Mouse (Mus musculus) heart, adult 18-20 months (tissue): ENCODE measurements at regions not wholly inside any gene's neighbourhood (a gene's known extent, or its start where the extent isn't known, plus 50 kb on each side); places are given as distances from the start of the nearest gene placed in this dataset.

Experiments
- DNase-seq, 2 experiments: peaks; one replicate each; pipeline ENCODE4 v3.0.0; 2021 to 2022; ENCODE audit warnings: mixed read lengths in 1 of 2

DNA sequence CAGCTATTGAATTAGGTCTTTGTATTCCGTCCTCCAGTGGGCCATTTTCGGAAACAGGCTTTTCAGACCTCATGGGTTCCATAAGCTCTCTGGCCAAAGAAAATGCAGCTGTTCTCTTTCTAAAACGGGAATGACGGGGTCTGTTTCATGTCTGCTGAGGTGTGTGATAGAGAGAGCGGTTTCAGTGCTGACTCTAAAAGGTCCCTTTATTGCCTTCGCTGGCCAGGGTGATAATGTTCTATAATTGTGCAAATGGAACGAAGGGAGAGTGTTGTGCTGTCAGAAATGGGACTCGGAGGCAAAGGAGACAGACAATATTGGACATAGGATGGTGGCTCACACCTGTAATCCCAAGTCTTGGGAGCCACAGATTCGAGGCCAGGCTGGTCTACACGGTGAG lies 53.5 kb upstream of the Osbpl8 start:
- DNase-seq, result no peak

DNA sequence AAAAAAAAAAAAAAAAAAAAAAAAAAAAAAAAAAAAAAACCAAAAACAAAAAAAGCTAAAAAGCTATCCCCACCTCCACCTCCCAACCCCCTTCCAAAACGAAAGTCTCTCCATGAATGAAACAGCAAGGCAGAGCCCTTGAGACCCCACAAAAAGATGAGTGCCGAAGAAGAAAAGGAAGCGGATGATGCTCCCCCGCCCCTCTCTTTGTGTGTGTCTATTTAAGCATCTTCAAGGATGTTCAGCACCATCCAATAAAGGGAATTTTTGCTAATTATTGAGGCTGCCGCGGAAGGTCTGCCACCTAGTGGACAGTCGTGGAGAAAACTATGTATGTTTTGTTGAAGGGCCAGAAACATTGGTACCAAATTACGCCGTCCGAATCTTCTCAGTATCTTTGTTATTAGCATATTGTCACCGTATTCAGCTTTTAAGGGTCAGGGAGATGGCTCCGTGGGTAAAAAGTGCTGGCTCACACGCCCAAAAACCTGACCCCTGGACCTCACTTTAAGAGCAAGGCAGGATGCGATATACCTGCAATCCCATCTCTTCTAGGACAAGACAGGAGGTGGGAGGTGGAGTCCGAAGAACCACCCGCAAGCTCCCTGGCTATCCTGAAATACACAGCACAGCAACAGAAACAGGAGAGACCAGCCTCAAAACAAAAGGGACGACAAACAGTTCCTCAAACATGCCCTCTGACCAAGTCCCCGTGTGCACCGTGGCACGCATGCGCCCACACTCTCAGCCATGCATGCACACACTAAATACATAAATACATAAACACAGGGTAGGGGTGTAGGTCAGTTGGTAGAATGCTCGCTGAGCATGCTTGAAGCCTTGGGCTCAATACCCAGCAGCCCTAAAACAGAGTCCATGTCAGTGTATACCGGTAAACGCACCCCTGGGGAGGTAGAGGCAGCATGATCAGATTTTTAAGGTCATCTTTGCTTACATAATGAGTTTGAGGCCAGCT lies 55.6 kb upstream of the Osbpl8 start:
- peak; percentile 48 to 81 for DNase-seq

DNA sequence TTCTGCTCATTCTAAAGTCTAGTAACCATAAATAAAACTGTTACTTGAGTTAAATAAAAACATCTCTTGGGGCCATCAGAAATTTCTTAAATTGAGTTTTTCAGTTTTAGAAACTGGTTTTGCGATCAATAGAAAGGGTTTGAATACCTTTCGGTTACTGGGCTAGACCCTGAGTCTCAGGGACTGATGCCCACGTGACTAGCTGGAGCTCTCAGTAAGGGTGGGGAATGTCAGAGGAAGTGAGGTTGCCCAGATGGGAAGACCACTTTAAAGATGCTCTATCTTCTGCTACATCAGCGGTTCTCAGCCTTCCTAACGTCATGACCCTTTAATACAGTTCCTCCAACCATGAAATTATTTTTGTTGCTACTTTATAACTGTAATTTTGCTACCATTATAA lies 56.7 kb upstream of the Osbpl8 start:
- DNase-seq, result no peak

DNA sequence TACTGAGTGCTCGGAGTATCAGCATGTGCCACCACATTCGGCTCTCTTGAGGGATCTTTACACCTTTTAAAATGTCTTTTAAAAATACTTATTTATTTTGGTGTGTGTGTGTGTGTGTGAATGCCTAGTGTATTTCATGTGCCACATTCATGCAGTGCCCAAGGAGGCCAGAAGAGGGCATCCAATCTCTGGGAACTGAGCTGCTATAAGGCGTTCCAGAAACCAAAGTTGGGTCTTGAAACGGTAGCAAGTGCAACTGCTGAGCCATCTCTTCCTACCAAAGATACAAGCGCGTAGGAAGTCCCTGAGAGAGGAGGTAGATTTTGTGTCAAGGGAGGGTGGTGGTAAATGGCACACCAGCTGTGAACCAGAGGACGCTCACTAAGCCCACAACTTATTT lies 57.2 kb upstream of the Osbpl8 start:
- DNase-seq, result peak; percentile 54 to 83

DNA sequence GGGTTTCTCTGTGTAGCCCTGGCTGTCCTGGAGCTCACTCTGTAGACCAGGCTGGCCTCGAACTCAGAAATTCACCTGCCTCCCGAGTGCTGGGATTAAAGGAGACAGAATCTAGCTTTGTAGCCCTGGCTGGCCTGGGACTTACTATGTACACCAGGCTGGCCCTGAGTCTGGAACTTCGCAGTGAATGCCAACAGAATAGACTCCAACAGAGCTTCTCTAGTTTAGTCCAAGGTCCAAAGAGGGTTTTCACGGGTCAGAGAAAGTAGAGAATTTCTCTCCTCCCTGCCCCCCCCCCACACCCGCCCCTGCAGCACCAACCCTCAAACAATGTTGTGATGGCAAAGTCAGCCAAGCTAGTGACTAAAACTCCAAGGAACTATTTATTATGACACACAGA lies 58.1 kb upstream of the Osbpl8 start:
- no peak for DNase-seq

DNA sequence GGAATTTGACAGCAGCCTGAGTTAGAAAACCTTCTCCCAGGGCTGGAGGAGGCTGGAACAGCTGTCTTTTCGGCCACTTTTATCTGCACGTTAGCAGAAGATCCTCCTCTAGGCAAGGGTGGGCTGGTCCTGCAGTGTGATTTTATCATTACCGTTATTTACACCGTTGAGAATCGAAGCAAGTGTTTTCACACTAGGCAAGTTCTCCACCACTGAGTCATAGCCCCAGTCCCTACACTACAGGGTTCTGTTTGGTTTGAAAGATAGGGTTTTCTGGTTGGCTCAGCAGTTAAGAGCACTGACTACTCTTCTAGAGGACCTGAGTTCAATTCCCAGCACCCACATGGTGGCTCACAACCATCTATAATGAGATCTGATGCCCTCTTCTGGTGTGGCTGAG lies 58.9 kb upstream of the Osbpl8 start:
- no peak for DNase-seq

DNA sequence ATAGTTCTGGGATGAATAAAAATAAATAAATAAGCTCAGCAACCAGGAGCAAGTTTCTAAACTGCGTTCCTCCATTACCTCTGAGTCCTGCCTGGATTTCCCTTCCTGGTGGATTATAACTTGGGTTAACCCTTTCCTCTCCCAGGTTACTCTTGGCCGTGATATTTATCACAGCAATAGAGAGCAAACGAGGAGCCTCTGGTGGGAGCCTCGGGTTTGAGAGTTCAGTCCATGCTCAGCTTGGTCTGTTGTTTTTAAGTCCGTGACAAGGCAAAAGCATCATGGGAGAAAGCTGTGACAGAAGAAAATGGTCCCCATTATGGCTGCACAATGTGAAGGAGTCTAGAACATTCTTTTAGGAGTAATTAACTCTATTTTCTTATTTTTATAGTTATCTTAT lies 61.0 kb upstream of the Osbpl8 start:
- DNase-seq, result no peak

DNA sequence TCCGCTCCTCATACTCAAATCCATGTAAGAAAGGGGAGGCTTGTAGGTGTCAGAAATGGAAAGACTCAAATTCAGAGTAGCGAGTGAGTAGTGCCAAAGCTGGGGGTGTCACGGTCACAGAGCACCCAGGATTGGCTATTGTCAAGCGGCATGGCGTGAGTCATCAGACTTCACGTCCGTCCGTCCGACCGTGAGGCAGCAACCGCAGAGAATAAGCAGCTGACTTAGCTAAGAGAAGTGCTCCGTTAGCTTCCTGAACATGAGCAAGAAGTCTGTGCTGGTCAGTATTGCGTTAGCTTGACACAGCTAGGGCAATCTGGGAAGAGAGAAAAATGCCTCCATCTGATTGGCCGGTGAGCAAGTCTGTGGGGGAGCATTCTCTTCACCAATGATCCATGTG lies 61.5 kb upstream of the Osbpl8 start:
- DNase-seq, result peak; percentile 57 to 76

DNA sequence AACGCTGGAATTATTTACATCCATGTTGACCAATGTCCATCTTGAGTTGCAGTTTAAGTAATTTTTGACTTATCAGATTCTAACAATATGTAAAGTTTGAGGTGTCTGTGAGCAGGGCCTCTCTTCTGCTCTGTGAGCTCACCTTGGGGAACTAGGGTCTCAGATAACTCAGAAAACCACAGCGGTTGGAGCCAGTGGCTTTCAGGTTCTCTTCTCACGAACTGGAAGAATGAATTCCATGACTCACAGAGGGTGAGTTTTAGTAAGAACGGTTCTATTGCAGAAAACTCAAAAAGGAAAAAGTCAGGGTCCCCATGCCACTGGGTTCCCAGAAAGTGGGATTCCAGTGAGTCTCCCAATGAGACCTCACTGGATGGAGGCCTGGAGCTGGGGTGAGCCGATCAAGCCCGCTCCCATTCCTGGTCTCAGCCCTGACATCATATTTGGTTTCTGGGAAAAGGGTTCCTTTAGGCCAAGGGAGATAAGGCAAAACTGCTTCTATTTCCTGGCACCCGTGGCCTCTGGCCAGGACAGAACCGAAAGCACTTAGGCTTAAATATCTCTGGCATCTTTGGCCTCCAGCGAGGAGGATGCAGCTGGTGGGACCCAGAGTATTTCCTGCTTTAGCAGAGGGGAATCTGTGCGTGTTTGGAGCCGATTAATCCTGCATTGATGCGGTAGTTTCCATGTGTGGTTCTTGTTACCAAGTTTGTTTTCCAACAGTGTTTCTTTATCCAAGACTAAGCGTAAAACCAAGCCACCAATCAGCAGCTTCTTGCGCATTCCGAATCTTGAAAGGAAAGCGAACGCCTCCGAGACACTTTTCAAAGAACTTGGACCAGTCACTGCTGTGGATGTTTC lies 62.4 kb upstream of the Osbpl8 start:
- peak; percentile 75 to 84 for DNase-seq

DNA sequence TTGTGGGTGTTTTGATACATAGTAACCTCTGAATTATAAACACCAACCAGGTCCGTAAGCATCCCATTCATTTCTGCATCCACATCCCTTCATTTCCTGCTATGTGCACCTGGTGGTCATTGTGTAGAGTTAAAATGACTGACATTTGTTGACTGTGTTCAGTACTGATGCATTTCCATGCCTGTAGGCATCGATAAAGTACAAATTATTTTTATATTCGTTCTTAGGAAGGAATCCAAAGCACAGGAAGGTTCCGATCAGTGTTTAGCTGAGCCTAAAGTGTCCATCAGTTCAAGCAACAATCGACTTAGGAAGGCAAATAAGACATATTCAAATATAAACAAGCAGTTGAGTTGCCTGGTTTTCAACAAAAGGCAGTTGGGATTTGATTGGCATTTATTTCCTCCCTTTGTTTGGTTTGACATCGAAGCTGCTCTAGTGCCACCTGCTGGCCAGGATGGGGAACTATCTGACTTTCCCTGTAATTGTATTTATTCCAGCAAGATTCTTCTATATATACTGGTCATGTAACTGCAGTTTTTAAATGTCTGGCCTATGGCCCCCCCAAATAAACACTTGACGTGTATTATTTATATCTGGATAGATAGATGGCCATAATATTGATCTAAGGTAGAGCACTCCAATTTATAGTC lies 64.6 kb upstream of the Osbpl8 start:
- peak; percentile 70 to 82 for DNase-seq

DNA sequence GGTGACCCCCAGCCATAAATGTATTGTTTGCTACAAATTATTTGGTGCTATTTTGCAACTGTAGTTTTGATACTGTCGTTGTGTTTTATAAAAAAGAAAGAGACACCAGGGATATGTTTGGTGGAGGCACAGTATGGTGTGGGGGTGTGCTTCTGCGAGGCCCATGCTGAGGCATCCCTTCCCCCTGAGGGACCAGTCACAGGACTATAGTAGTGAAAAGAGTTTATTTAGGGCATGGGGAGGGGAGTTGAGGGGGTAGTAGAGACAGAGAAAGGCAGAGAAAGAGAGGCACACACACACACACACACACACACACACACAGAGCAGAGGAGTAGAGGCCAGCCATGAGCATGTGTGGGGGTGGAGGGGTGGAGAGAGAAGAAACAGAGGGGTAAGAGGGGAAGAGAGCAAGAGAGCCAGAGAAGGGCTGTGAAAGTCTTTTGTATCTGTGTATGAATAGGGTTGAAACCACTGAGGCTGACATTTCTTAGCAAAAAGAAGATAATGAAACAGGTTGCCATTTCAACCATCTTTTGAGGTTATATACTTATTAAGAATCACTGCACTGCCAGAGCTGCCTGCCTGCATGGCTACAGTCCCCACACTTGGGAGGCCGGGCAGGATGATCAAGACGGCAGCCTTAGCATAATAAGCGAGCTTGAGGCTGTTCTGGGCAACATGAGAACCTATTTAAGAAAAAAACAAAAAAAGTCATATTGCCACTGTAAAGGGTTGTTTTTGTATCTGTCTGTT lies 65.3 kb upstream of the Osbpl8 start:
- DNase-seq, result no peak

DNA sequence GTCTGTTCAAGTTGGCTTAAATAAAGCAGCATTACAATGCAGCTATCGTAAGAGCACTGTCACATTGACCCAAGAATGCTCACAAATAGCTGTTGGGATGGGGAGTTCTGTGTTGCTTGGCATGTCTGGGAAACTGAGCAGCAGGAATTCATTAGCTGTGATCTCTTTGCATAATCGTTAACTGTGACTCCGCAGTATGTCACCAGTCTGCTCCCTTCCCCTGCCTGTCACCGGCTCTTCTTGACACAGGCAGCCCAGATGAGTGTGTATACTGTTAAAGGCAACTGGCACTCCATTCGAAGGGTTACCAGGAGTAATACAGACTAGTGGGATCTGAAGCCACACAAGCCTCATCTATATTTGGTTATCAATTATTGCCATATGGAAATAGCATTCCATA lies 67.3 kb upstream of the Osbpl8 start:
- DNase-seq, result no peak

DNA sequence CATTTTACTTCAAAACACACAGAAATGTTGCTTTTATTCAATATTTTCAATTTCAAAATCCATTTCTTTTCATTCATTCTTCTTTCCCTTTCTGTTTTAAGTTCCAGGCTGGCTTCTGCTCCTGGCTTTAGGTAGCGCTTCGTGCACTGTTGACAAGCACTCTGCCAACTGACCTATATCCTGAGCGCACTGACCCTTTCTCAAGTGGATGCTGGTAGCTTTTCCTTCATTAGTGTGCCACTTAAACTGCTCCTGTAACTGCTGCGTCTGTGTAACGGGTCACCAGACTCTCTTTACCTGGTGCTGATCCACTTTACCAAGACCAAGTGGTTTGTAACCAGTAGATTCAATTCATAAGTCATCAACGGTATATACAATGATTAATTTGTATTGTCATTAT lies 67.7 kb upstream of the Osbpl8 start:
- no peak for DNase-seq

DNA sequence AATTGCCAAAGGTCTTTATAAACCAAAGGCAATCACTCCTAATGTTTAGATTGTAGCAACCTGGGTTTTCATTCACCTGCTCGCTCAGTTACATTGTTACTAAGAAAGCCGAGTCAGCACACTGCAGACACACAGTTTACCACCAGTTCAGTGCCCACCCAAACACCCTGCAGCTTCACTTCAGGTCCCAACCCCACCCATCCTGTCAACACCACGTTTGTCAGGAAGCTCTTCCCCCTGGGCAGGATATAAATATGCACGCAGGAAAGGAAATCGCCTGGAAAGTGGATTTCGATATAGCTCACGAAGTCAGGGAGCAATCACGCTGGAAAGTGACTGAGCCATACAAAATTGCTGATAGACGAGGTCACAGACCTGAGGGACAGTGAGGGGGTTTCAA lies 70.1 kb upstream of the Osbpl8 start:
- peak in 1 of 2 experiments; percentile 64 for DNase-seq

DNA sequence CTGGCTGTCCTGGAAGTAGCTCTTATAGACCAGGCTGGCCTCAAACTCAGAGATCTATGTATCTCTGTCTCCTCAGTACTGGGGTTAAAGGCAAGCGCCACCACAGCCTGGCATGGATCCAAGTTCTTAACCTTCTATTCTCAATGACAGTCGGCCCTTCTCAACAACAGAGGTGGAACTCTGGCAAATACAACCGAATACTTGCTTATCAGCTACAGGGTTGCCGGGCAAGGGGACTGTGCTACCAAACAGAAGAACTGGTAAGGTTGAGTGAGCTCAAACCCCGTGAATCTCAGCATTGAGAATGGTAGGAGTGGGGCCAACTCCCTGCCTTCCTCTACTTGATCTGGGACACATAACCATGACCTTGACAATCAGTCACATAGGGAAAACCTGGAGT lies 75.2 kb upstream of the Osbpl8 start:
- no peak for DNase-seq

DNA sequence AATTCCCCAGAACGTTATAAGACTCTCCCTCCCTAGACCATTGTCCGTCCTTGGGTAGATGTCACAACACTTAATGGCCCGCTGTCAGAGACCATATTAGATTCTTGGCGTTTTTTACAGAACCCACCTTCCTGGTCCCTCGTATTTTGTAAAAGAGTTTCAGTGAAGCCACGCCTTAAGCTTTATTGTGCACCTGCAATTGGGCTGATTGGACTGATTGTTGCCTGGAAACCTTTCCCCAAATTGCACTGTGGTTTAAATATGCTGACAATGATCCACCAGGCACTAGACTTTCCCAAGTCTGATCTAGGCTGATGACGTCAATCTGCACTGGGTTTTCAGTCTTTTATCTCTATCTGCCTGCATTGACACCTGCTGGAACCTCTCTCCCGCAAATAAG lies 75.6 kb upstream of the Zdhhc17 start:
- DNase-seq, result no peak

DNA sequence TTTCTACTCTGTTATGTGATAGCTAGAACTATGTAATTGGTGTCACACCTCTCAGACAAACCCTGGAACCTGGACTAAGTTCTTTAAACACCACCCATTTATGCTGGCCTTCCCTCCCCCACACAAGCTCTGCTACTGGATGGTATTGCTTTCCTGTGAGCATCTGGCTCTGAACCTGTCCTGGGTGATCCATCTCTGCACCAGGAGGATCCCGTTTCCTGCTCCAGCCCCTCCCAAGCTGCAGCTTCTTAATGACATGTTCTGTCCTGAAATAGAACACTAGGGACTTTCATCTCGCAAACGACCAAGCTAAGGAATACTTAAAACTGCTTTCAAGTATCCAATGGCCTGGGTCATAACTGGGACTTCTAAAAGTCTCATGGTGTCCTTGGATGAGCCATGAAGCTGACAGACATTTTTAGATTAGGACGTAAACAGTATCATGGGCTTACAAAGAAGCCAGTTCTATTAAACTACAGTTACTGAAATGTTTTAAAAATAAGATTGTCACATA lies 74.4 kb upstream of the Zdhhc17 start:
- DNase-seq, result no peak

DNA sequence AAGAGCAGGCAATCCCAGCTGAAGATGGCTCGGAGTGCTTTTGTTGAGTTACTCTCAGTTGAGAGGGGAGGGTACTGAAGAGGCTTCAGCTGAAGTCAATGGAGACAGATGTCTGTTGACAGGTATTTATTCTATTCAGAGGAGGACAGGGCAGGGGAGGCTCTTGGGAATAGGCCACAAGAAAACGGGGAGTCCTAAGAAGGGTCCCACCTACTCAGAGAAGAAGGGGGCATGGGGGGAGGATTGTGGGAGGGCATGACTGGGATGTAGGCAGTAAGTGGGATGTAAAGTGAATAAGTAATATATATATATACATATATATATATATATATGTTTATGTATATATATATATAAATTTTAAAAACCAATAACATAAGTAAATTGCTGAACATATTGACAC lies 73.9 kb upstream of the Zdhhc17 start:
- DNase-seq, result no peak

DNA sequence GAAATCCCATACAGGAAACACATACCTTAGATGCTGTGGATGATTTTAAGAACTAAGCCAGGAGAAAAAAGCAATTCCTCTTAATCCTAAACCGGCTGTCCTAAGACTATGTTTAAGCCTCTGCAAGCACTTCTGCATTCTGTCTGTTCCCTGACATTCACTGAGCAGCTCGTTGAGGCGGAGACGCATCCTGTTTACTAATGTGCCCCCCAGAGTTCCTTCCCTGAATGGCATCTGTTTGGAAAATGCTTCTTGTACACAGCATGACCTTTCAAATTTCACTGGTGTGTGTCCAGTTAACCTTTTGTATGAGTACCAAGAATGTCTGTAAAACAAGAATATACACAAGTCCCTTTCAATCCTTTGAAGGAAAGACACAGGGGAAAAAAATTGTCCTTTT lies 73.4 kb upstream of the Zdhhc17 start:
- DNase-seq, result peak in 1 of 2 experiments; percentile 40

DNA sequence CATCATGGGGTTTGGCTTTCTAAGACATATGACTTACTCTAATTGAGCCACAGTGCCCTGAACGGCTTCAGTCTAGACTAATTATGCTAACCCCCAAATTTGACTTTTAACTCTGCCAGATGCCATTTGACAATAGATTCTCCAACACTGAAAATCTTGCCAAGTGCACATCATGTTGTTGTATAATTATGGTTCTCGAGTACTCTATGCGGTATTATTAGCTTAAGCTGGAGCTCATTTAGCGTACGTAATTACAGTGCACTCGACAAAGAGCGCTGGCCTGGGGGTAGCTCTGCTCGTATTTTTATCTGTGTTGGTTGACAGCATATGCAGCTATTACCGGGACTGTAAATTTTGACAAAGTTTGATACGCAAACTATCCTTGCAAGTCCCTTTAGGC lies 70.4 kb upstream of the Zdhhc17 start:
- DNase-seq, result no peak

DNA sequence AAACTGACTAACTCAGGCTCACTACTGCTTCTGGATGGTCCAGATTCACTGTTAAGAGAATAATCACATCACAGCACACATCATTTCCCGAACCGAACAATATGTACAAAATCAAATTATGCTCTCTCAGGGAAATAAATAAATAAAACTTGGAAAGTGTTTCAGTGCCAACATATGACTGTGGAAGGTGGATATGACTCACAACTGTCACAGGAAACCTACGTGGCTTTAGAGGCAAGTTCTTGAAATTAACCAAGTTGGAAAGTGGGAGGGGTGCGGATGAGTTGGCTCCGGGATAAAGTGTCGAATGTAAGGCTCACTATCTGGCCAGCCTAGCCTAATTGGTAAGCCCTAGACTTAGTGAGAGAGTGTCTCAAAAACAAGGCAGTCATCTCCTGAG lies 69.1 kb upstream of the Zdhhc17 start:
- no peak for DNase-seq

DNA sequence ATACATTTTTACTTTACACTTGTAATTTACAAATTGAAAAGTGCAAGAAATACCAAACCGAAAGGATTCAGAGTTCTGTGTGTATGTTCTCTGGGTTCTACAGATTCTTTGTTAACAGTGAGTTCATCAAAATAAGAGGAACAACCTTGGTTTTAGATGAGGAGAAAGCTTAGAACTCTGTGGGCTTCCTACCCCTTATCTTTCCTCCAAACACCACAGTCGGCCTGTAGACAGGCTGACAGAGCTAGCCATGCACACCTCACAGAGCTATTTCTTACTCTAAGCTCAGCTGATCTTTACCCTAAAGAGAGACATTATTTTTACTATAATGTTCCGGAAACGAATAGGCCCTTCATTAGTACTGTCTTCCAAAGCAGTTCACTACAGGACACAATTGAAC lies 67.7 kb upstream of the Zdhhc17 start:
- no peak for DNase-seq
